Mouse (Mus musculus) intestine, embryonic 16.5 days (tissue): ENCODE results near the gene Espl1. TPM values are rescaled to one million over a fixed set of nuclear protein-coding genes. Genes with fewer than 3 reads are reported as not detected.

Experiments used
- ATAC-seq: fragments of 200-750 bp; cut with Nextera tagmentation; 2 replicates; pipeline ENCODE4 v1.8.0; 2017; ENCODE audit warnings: moderate TSS enrichment, moderate library complexity
- H3K27ac ChIP-seq: fragments of 300-500 bp; sonication (generic); 2 replicates; pipeline ENCODE4 v1.5.1; 2014; ENCODE audit warnings: mild to moderate bottlenecking, low read length
- H3K27me3 ChIP-seq: fragments of 300-500 bp; sonication (generic); replicated peaks from 2 replicates; pipeline ENCODE4 v1.6.1; 2014; ENCODE audit warnings: low read length, control low read depth, mixed read lengths; ENCODE audit not compliant: control insufficient read depth, insufficient read depth
- H3K36me3 ChIP-seq: fragments of 300-500 bp; sonication (generic); 2 replicates; pipeline ENCODE4 v1.6.1; 2014; ENCODE audit warnings: low read length, control low read depth; ENCODE audit not compliant: control insufficient read depth, insufficient read depth
- H3K4me1 ChIP-seq: fragments of 300-500 bp; sonication (generic); 2 replicates; pipeline ENCODE4 v1.6.1; 2014; ENCODE audit warnings: low read length, control low read depth, mixed read lengths; ENCODE audit not compliant: control insufficient read depth, insufficient read depth
- H3K4me2 ChIP-seq: fragments of 300-500 bp; sonication (generic); 2 replicates; pipeline ENCODE4 v1.6.1; 2014; ENCODE audit warnings: low read depth, low read length, control low read depth
- H3K4me3 ChIP-seq: fragments of 300-500 bp; sonication (generic); 2 replicates; pipeline ENCODE4 v1.5.1; 2014; ENCODE audit warnings: mild to moderate bottlenecking, low read length
- H3K9ac ChIP-seq: fragments of 300-500 bp; sonication (generic); 2 replicates; pipeline ENCODE4 v1.6.1; 2014; ENCODE audit warnings: low read depth, low read length
- H3K9me3 ChIP-seq: fragments of 300-500 bp; sonication (generic); 2 replicates; pipeline ENCODE4 v1.6.1; 2016; ENCODE audit warnings: low read length, control low read depth; ENCODE audit not compliant: control insufficient read depth
- WGBS: fragments of 180-500 bp; shearing (Covaris S2); extraction: QIAGEN DNeasy Blood & Tissue Kit; methylation state at CpG from one replicate; pipeline ENCODE4 v1.1.7; 2014; 5-methylcytosine and 5-hydroxymethylcytosine counted together
- polyA plus RNA-seq: library from polyadenylated mRNA; unstranded; fragments of >200 nt; fragmentation: Nextera tagmentation; extraction: Ambion mirVana; gene quantifications from 2 replicates; pipeline ENCODE4 v1.2.1, GENCODE M21; 2015

The Espl1 gene
- polyA plus RNA-seq, 1 experiment from 2014 or later = 21.1 TPM

- 95% methylated on average over 3 of the region's 3 CpGs for WGBS
- H3K9ac ChIP-seq = no peak overlapping the region
- no peaks in the 10 kb centered on the region for H3K27me3 ChIP-seq
- no peaks in the 10 kb centered on the region; the same call in 1 of the 2 replicates for H3K36me3 ChIP-seq
- H3K27ac ChIP-seq = no peak overlapping the region
- no peak overlapping the region for H3K4me3 ChIP-seq
- H3K4me2 ChIP-seq = no peak overlapping the region
- H3K4me1 ChIP-seq = no peaks in the 10 kb centered on the region
- ATAC-seq = no peak
- H3K9me3 ChIP-seq = no peaks in the 10 kb centered on the region
Observed at GRCm38 (mm10) chr15:102344490-102344889, 48.4 kb downstream of the Espl1 start.

- H3K36me3 ChIP-seq = no peaks in the 10 kb centered on the region; the same call in 1 of the 2 replicates
- 55% methylated on average over 4 of the region's 4 CpGs for WGBS
Observed at GRCm38 (mm10) chr15:102346444-102346843, 50.4 kb downstream of the Espl1 start.

GRCm38 (mm10) chr15:102350138-102350941, 54.3 kb downstream of the Espl1 start, which contains the start of gene Aaas:
Gene Aaas (minus strand): TSS chr15:102350771.
- Histone ChIP-seq H3K27me3 (no peaks in the 10 kb centered on the region), H3K9ac (peak within 1 kb of the TSS; percentile 71), H3K4me1 (peaks cover 13% of the 10 kb centered on the region), H3K4me3 (peak within 1 kb of the TSS; percentile 60), H3K9me3 (no peaks in the 10 kb centered on the region), H3K27ac (peak within 1 kb of the TSS; percentile 25), H3K4me2 (peak within 1 kb of the TSS; percentile 73), H3K36me3 (no peaks in the 10 kb centered on the region; the same call in 1 of the 2 replicates)
- peak; percentile 83 for ATAC-seq
- under 1% methylated on average over 56 of the region's 56 CpGs for WGBS

More at GRCm38 (mm10) chr15:102346444-102346843, 50.4 kb downstream of the Espl1 start:
- no peak overlapping the region for H3K4me3 ChIP-seq
- H3K4me1 ChIP-seq = peaks cover 9% of the 10 kb centered on the region
- H3K27ac ChIP-seq = no peak overlapping the region
- ATAC-seq = no peak
- H3K27me3 ChIP-seq = no peaks in the 10 kb centered on the region
- H3K9me3 ChIP-seq = no peaks in the 10 kb centered on the region
- no peak overlapping the region for H3K9ac ChIP-seq
- H3K4me2 ChIP-seq = no peak overlapping the region

GRCm38 (mm10) chr15:102350942-102351291, 54.9 kb downstream of the Espl1 start:
- H3K4me2 ChIP-seq = peak overlapping the region; percentile 73
- peak overlapping the region; percentile 71 for H3K9ac ChIP-seq
- H3K9me3 ChIP-seq = no peaks in the 10 kb centered on the region
- ATAC-seq = peak; percentile 27
- peak overlapping the region; percentile 60 for H3K4me3 ChIP-seq
- H3K36me3 ChIP-seq = no peaks in the 10 kb centered on the region
- H3K27ac ChIP-seq = peak overlapping the region; percentile 25
- 8% methylated on average over 11 of the region's 11 CpGs for WGBS
- peaks cover 16% of the 10 kb centered on the region for H3K4me1 ChIP-seq
- H3K27me3 ChIP-seq = peaks cover 4% of the 10 kb centered on the region

GRCm38 (mm10) chr15:102352177-102352576, 56.1 kb downstream of the Espl1 start:
- Histone ChIP-seq H3K27ac (no peak overlapping the region), H3K9me3 (no peaks in the 10 kb centered on the region), H3K4me2 (no peak overlapping the region), H3K9ac (no peak overlapping the region), H3K4me3 (no peak overlapping the region), H3K36me3 (no peaks in the 10 kb centered on the region), H3K4me1 (peaks cover 18% of the 10 kb centered on the region), H3K27me3 (peaks cover 13% of the 10 kb centered on the region)
- WGBS = 57% methylated on average over 2 of the region's 2 CpGs
- no peak for ATAC-seq

- no peak overlapping the region for H3K4me2 ChIP-seq
- H3K4me1 ChIP-seq = peaks cover 23% of the 10 kb centered on the region
- H3K9ac ChIP-seq = no peak overlapping the region
- no peak overlapping the region for H3K27ac ChIP-seq
- H3K27me3 ChIP-seq = peaks cover 29% of the 10 kb centered on the region
- no peak overlapping the region for H3K4me3 ChIP-seq
- H3K36me3 ChIP-seq = no peaks in the 10 kb centered on the region
- ATAC-seq = no peak
- WGBS = 82% methylated on average over 2 of the region's 2 CpGs
- H3K9me3 ChIP-seq = no peaks in the 10 kb centered on the region
Observed at GRCm38 (mm10) chr15:102353986-102354385, 57.9 kb downstream of the Espl1 start.

- Histone ChIP-seq H3K4me1 (peaks cover 18% of the 10 kb centered on the region), H3K4me2 (peak overlapping the region; percentile 92), H3K4me3 (peak overlapping the region; percentile 52), H3K9me3 (no peaks in the 10 kb centered on the region), H3K27me3 (peaks cover 29% of the 10 kb centered on the region), H3K9ac (peak overlapping the region; percentile 78), H3K36me3 (no peaks in the 10 kb centered on the region), H3K27ac (peak overlapping the region; percentile 30)
- WGBS = under 1% methylated on average over 49 of the region's 49 CpGs
- ATAC-seq = peak; percentile 41
Observed at GRCm38 (mm10) chr15:102355134-102355870, 59.2 kb downstream of the Espl1 start.

- H3K27ac ChIP-seq = peak overlapping the region; percentile 30
- H3K4me2 ChIP-seq = peak overlapping the region; percentile 92
- H3K36me3 ChIP-seq = no peaks in the 10 kb centered on the region
- WGBS = 6% methylated on average over 38 of the region's 38 CpGs
- peak; percentile 43 for ATAC-seq
- peaks cover 29% of the 10 kb centered on the region for H3K27me3 ChIP-seq
- H3K4me1 ChIP-seq = peaks cover 18% of the 10 kb centered on the region
- peak overlapping the region; percentile 52 for H3K4me3 ChIP-seq
- H3K9me3 ChIP-seq = no peaks in the 10 kb centered on the region
- H3K9ac ChIP-seq = peak overlapping the region; percentile 78
Observed at GRCm38 (mm10) chr15:102355871-102356441, 59.9 kb downstream of the Espl1 start.
